Mouse (Mus musculus): ENCODE results near the gene March1.
A peak's percentile ranks its signal among the peaks of the same experiment; 100 is the strongest.
"Not testable (repeated sequence)": the region's sequence is repeated elsewhere in the genome, so short reads cannot be mapped to it uniquely, and the experiment has no call there.

March1 gene

DNA sequence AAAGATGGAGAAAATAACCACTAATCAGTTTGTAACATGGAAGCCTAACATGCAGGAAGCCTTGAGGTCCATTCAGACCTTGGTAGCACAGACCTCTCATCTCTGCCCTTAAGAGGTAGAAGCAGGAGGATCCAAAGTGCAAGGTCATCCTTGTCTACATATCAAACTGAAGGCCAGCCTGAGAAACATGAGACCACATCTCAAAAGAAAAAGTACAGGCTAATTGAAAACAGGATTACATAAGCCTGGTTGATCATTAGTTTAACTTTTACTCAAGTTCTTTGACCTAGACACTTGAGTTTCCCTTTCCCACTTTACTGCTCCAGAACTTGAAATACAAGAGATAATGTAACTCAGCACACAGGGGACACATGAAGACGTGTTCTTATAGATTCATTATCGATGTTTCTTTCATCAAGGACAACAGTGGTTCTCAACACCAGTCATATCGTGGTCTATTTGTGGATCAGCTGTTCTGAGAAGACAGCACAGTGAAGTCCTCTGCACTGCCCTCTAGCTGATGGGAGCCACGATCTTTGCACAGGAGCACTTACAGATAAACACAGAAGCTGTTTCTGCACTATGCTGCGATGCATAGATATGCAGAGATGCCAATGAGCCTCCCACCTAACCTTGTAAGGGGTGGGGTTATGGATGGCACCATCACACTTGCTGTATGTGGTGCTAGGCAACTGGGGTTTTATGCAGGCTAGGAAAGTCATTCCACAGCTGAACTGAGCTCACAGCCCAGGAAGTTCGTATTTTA is 789.1 kb downstream of the March1 start:
- DNase-seq (ENCODE audit: extremely low spot score, low read depth, low spot score): no peak

DNA sequence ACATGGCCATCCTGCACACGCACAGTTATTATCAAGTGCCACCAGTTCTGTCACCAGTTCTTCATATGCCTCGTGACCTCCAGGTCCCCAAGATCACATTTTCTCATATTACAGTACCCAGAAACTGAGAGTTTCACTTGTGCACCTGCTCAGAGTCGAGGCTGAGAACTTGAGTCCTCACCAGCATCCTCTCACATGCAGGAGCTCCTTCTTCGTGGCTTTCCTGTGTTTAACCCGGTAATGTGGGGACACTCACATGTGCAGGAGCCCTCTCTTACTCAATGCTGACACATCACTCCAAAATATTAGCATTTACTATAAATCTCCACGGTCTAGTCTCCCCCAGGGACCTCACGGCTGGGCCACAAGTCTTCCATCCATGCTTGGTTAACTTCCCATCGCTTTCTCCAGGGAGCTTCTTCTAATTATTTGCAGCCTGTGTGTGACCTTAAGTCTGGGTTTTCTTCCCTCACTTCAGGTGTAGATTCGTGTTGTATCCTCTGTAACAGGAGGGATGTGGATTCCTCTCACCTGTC is 792.4 kb downstream of the March1 start:
- DNase-seq (ENCODE audit: extremely low spot score, low read depth, low spot score): no peak

DNA sequence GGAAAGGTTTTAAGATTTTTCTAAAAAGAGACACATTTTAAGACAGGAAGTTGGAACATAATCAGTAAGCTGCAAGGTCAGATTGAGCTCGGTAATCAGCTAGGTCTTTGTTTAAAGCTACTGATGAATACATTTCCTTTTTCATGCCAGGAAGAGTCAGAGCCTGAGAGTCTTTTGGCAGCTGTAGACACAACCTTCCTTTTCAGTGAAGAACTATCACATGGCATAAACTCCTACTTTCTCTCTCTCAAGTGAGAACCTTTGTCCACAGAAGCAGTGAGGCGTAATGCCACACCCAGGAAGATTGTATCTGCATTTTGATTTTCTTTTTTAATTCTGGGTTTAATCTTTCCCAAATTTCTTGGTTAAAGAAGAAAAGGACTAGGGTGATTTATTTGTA is 795.4 kb downstream of the March1 start:
- no peak for DNase-seq (ENCODE audit: extremely low spot score, low read depth, low spot score)

DNA sequence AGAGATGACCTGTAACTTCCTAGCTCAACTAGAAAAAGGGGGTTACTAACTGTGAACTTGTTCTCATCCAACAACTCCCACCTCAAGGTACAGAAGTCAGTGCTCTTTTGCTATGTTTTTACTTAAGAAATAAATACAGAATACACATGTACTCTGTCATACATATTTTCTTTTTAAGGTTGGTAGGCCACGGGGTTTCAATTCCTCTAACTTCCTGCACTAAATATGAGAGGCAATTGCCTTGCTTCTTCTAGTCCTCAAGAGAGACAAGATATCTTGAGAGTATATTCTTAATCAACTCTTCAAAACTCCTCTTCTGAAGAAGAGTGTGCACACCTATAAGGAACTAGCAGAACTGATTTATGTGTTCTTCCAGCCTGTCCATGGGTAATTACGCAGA is 797.5 kb downstream of the March1 start:
- DNase-seq (ENCODE audit: extremely low spot score, low read depth, low spot score): no peak

DNA sequence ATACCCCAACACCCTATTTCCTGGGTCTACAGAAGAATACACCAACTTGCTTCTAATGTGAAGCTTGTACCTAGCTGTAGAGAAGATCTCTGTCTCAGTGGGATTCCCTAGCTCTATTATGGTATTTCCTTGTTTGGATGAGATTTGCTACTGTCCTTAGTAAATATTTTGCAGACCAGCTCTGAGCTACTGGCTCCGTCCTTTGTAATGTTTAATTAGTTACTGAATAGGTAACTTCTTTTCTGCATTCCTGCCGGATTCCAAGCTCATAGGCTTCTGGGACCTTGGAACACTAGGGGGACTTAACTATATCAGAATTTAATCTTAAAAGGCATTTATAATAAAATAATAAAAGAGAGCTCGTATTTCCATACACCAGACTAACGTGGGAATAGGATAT is 799.9 kb downstream of the March1 start:
- DNase-seq (ENCODE audit: extremely low spot score, low read depth, low spot score): not testable (repeated sequence)

DNA sequence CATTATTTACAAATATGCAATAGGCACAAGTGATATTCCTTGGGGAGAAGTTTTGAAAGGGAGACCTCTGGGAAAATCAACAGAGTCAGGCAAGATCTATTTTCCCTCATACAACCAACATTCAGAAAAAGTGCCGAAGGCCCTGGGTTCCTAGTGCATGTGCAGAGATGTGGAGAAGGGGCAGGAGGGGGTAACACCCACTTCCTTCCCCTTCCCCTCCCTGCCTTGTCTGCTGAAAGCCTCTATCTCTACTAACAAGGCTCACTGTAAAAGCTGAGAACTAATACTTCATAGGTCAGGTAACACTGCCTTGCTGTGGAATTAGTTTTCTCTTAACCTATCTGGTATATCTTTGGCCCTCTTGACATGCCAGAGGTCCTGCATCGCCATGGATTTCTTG is 812.9 kb downstream of the March1 start:
- DNase-seq (ENCODE audit: extremely low spot score, low read depth, low spot score): no peak

DNA sequence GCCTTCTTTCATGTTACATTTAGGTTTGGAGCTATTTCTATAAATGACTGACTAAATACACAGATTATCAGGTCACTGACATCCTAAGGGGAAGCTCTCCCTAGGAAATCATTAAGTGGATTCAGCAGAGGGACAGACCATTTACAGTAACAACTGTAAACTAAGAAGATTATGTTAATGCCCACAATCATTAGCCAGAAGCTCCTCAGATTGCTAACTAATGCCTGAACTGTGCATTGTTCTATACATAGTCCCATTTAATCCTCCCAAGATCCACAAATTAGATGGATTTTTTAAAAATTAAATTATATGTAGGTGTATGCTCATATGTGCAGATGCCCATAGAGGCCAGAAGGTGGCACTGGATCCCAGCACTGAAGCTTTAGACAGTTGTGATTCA is 815.9 kb downstream of the March1 start:
- DNase-seq (ENCODE audit: extremely low spot score, low read depth, low spot score): no peak

DNA sequence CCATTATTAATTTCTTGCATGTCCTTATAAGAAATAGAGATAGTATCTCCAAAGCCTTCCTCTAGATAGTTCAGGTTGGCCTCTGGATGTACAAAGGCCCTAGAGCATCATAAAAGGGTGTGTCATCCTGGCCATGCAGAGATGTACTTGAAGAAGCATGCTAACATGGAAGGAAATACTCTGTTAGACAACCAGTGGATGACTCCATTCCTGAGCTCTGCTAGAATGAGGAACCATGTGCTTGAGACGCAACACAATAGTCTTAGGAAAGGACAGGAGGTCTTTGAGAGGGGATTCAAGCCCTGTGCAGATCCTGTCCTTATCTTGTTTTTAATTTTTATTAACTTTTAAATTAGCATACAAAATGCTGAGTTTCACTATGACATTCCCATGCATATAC is 819.1 kb downstream of the March1 start:
- no peak for DNase-seq (ENCODE audit: extremely low spot score, low read depth, low spot score)

DNA sequence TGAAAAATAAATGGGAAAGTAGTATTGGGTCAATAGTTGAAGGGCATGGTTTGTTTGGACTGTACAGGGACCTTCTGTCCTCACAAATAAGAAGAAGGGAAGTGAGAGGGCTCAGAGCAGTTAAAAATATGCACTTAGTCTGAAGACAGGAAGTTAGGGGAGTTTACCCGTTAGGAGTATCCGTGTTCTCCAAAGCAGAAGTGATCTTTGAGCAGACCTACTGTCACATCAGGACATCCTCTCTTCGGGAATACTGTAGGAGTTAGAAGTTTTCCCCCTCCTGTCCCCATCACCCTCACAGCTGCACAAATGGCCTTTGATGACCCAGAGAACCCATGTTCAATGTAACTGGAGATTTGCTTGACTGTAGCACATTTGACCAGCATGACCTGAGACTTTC is 820.2 kb downstream of the March1 start:
- DNase-seq (ENCODE audit: extremely low spot score, low read depth, low spot score): no peak

DNA sequence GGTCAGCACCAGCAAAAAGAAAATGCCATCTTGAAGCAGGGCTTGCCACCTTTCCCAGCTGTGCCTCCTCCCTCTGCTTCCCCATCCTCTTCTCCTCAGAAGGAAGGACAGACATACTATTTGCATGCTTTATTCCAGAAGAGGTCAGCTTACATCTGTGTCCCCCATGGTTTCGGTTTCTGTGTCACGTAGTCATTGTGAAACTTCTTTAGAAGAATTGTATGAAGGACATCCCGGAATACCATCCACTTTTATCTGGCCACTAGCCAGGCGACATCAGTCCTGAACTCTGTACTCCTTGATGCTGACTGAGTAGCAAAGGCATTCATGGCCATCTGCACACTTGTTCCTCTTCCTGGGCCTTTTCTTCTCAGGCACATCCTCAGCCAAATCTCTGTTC is 820.8 kb downstream of the March1 start:
- no peak for DNase-seq (ENCODE audit: extremely low spot score, low read depth, low spot score)

DNA sequence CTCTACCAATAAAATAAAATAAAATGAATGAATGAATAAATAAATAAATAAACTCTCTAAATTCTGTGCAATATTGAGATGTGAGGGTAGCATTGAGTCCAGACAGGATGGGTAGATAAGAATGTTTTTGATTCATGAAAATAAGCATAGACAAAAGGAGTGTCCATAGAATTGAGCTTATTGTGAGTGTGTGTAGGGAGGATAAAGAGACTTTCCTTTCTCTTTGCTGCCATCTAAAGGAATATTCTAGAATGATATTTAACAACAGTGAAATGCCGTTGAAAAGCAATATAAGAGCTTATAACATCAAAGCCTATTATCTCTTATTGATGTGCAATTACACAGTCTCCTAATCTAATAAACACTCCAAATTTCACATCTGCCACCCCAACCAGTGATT is 823.4 kb downstream of the March1 start:
- no peak for DNase-seq (ENCODE audit: extremely low spot score, low read depth, low spot score)

DNA sequence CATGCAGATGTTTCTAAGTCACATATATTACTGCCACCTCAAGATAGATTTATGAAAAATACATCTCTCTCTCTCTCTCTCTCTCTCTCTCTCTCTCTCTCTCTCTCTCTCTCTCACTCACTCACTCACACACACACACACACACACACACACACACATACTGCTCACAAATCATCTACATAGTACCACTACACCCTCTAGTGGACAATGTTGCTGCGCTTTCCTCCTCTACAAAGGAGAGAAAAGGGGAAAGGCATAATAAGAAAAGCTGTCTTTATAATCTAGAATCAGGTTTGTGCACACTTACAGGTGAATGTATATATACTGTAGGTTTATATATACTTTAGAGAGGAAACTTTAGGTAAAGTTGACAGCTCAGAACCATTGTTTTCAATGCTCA is 825.1 kb downstream of the March1 start:
- no peak for DNase-seq (ENCODE audit: extremely low spot score, low read depth, low spot score)

DNA sequence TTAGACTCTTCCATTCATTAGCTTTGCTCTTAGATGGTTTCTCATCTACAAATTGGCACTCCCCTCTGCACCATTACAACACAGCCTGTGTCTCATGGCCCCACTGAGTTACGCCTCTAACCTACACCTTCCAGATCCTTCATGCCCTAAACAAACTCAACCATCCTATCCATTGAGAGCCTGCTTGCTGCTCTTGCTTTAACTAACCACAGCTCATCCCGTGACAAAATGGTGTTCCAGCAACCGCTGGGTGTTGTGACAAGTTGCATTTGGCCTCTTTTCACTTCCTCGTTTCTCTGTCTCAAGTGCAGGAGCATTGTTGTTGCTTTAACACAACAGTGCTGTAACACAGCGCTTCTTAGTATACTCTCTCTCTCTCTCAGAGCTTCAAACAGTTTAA is 826.4 kb downstream of the March1 start:
- DNase-seq (ENCODE audit: extremely low spot score, low read depth, low spot score): no peak

DNA sequence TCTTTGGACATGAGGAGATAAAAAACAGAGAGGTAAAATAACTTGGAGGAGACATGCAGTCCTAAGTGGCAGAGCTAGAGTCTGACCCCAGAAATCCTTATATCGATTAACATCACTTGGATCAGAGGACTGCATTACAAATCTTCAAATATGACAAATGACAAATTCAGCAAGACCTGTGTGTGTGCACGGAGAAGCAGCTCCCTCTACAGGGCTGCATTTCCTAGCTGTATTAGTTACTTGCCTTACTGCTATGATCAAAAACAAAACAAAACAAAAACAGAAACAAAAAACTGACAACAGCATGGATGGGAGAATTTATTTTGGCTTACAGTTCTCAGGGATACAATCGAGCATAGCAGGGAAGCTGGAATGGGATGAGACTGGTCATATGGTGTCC is 827.7 kb downstream of the March1 start:
- no peak for DNase-seq (ENCODE audit: extremely low spot score, low read depth, low spot score)

DNA sequence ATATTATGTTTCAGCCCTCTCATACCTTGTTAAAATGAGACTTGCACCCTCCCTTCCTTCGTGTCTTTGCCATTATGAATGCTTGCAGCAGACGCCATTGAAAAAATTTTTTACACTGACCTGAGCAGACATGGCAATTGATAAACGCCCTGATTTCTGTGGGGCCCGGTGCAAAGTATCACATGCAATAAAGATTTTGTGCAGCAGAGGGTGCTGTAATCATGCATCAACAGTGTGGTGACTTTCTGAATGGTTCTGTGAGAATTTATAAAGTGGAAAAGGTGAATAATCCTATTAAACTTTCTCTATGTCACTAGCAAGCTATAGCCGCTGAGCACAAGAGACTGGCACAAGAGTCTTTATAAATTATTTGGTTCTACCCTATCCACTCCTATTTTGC is 833.0 kb downstream of the March1 start:
- DNase-seq (ENCODE audit: extremely low spot score, low read depth, low spot score): no peak

DNA sequence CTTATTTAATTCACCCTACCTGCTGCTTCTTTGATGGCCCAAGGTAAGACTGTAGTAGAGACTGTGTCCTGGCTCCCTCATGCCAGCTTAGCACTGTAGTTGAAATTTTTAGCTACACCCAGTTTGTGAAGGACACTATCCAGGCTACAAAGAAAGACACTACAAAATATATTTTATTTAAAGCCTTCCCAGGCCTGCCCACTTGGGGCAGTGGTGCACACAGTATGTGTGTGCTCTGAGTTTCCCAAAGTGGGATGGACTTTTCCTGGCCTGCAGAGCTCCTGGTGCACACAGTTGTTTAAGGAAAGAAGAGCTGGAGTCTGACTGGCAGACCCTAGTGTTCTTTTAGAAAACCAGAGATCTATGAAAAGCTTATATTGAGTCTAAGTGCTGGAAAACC is 839.4 kb downstream of the March1 start:
- no peak for DNase-seq (ENCODE audit: extremely low spot score, low read depth, low spot score)

DNA sequence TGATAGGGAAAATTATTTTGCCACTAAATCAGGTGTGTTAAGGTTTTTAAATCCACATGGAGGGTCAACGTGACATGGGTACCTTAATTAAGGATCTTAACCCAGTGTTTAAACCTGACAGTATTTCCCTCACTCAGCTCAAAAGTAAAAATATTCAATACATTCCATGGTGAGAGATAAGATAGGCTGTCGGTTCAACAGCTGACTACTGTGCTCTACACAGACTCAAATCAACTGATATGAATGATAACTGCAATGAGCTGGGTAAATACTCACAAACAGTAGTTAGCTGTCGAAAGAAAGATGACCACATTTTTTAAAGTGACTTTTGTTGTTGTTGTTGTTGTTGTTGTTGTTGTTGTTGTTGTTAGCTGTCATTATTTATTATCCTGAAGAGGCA is 852.1 kb downstream of the March1 start:
- DNase-seq (ENCODE audit: extremely low spot score, low read depth, low spot score): no peak

DNA sequence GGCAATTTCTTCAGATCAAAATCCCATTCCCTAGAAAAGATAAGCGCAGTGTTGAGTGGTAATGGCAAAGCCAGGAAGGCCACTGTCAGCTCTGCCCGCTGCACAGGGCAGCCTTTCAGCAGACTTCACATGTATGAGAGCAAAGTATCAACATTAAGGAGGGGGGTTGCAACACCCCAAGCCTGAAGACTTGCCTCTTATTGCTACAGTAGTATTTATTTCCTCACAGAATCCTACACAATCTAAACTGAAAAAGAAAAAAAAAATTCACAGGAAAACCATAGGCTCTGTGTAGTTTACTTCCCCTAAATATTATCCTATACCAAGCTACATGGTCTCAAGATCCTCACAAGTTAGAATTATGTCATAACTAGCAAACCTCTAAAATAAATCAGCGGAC is 859.2 kb downstream of the March1 start:
- DNase-seq (ENCODE audit: extremely low spot score, low read depth, low spot score): no peak

DNA sequence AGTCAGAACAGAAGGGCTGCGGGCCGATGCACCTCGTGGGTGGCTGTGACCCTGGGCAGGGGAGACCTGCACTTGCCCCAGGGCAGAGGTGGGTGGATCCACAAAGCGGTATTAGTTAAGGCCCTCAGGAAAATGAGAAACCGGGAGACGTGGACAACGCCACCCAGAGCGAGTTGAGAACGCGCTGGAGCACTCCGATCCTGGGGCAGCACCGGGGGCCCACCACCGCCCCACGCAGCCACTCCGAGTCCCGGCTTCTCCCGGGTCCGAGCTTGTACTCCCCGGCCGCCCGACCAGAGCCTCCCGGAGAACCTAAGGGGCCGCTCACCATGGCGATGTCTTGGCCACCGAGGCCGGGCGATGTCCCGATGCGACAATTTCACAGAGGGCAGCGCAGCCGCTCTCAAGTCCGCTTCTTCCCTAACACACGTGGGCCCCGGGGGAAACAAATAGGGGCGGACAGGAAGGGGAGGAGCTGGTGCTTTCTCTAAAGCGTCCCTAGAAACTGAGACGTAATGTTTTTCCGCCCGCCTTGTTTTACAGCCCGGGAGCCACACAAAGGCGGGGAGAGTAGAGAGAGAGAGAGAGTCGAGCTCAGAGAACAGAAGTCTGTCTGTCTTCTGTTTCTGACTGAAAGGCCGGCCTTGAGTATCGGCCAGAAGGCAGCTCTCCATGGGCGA is 868.5 kb downstream of the March1 start, which contains the start of gene Tma16:
Tma16 (minus strand) TSS at position 447 of the 680 bp plus-strand sequence.
- DNase-seq (ENCODE audit: extremely low spot score, low read depth, low spot score): peak; percentile 72

DNA sequence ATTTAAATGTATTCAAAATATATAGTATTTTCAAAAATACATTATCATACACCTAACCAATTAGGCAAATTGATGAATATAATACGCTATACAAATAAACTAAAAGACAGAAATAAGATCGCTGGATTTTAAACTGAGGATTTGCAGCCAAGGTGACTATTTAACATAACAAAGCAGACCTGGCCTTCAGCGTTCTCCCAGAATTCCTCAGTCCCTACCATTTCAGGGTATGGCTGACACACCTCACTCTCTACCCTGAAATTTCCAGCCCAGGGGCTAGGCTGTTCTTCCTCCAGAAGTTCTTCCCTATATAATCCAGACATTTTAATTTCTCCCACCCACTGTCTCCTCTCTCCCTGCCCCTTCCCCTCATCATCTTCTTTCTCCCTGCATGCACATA is 870.9 kb downstream of the March1 start:
- no peak for DNase-seq (ENCODE audit: extremely low spot score, low read depth, low spot score)

DNA sequence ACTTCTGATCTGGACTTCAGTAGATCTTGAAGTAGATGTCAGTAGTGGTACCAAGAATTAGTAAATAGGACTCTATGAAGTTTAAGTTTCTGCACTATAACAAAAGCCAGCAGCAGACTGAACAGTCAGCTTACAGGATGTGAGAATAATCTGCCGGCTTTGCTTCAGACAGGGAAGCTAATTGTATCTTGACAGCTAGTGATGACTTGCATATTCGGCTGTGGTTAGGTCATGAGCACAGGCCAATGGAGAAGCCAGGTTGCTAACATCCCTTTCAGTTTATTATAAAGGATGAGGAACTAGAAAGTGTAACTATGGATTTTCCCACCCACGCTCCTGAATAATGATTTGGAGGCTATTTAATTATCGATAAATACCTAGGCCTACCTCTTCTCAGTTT is 872.9 kb downstream of the March1 start:
- no peak for DNase-seq (ENCODE audit: extremely low spot score, low read depth, low spot score)

DNA sequence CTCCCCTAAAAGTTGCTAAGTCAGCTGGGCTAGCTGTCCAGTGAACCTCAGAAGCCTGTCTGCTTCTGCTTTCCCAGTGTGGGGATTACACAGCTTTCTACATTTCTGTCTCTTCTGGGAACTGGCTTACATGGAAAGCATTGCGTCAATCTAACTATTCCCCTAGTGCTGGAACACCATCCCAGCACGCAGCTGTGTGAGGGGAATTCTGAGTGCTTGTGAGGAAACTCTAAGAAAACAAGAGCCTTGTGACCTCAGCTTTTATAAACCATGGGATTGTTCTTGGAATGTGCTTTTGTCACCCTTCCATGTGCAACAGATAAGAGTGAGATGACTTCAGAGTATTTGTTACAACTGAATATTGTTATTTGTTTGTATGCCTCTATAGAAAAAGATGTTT is 876.8 kb downstream of the March1 start:
- no peak for DNase-seq (ENCODE audit: extremely low spot score, low read depth, low spot score)

Measured in hindlimb bud, embryonic 11.5 days (tissue).